Mouse (Mus musculus) left cerebral cortex, postnatal 36 days (tissue): ENCODE measurements at regions not wholly inside any gene's neighbourhood (a gene's known extent, or its start where the extent isn't known, plus 50 kb on each side); places are given as distances from the start of the nearest gene placed in this dataset.
"Not testable (repeated sequence)": the region's sequence is repeated elsewhere in the genome, so short reads cannot be mapped to it uniquely, and the experiment has no call there.

Source experiments
- DNase-seq, 2 experiments: peaks; one replicate each; pipeline ENCODE4 v3.0.0; 2021 to 2022; ENCODE audit warnings: low spot score in 2 of 2, mixed read lengths in 1 of 2
- intact Hi-C: fragments of 180-260 bp; cut with DNase I; formaldehyde crosslinking; loops from one replicate; pipeline ENCODE4 v1.15.1; 2025

- intact Hi-C loops: not testable (repeated sequence)
- peak; percentile 9 to 12 for DNase-seq
These were observed 136.7 kb upstream of the Slc10a2 start for GRCm38 (mm10) chr8:5241871-5242270.
